Mouse (Mus musculus) embryonic facial prominence, embryonic 11.5 days (tissue): Measurements from ENCODE around the gene Tnpo3. TPM values are rescaled to one million over a fixed set of nuclear protein-coding genes. Genes with fewer than 3 reads are reported as not detected.
"Not testable (repeated sequence)": the region's sequence is repeated elsewhere in the genome, so short reads cannot be mapped to it uniquely, and the experiment has no call there.

Experiments
- ATAC-seq: fragments of 200-750 bp; cut with Nextera tagmentation; replicated peaks from 2 replicates; pipeline ENCODE4 v1.8.0; 2017; ENCODE audit warnings: low read depth; ENCODE audit not compliant: insufficient number of reproducible peaks, low FRiP score, low TSS enrichment
- DNase-seq: peaks from one replicate; pipeline ENCODE4 v3.0.0-alpha.2; 2015; ENCODE audit warnings: low spot score
- H3K27ac ChIP-seq: fragments of 300-500 bp; sonication (generic); replicated peaks from 2 replicates; pipeline ENCODE4 v1.5.1; 2014; ENCODE audit warnings: mild to moderate bottlenecking, low read depth, low read length, control low read depth
- H3K27me3 ChIP-seq: fragments of 300-500 bp; sonication (generic); 2 replicates; pipeline ENCODE4 v1.6.1; 2014; ENCODE audit warnings: mild to moderate bottlenecking, low read length, moderate library complexity, mixed read lengths; ENCODE audit not compliant: control insufficient read depth, insufficient read depth
- H3K36me3 ChIP-seq: fragments of 300-500 bp; sonication (generic); replicated peaks from 2 replicates; pipeline ENCODE4 v1.6.1; 2014; ENCODE audit warnings: low read depth, mild to moderate bottlenecking, low read length, moderate library complexity, mixed read lengths; ENCODE audit not compliant: control insufficient read depth, insufficient read depth
- H3K4me1 ChIP-seq: fragments of 300-500 bp; sonication (generic); 2 replicates; pipeline ENCODE4 v1.6.1; 2014; ENCODE audit warnings: low read length, mixed read lengths; ENCODE audit not compliant: control insufficient read depth, insufficient read depth
- H3K4me2 ChIP-seq: fragments of 300-500 bp; sonication (generic); 2 replicates; pipeline ENCODE4 v1.6.1; 2014; ENCODE audit warnings: low read depth, mild to moderate bottlenecking, control low read depth, low read length, moderate library complexity
- H3K4me3 ChIP-seq: fragments of 300-500 bp; sonication (generic); 2 replicates; pipeline ENCODE4 v1.5.1; 2014; ENCODE audit warnings: low read depth, low read length, control low read depth
- H3K9ac ChIP-seq: fragments of 300-500 bp; sonication (generic); replicated peaks from 2 replicates; pipeline ENCODE4 v1.6.1; 2014; ENCODE audit warnings: mild to moderate bottlenecking, control low read depth, low read length
- H3K9me3 ChIP-seq: fragments of 300-500 bp; sonication (generic); replicated peaks from 2 replicates; pipeline ENCODE4 v1.6.1; 2016; ENCODE audit warnings: mild to moderate bottlenecking, low read length, inconsistent platforms, mixed read lengths; ENCODE audit not compliant: control insufficient read depth
- WGBS: fragments of 180-500 bp; shearing (Covaris S2); extraction: QIAGEN DNeasy Blood & Tissue Kit; methylation state at CpG from one replicate; pipeline ENCODE4 v1.1.7; 2014; 5-methylcytosine and 5-hydroxymethylcytosine counted together
- polyA plus RNA-seq: library from polyadenylated mRNA; unstranded; fragments of >200 nt; fragmentation: Nextera tagmentation; extraction: Ambion mirVana; gene quantifications from 2 replicates; pipeline ENCODE4 v1.2.1, GENCODE M21; 2014

Tnpo3 gene
- polyA plus RNA-seq, 1 experiment from 2014 or later = 117 TPM

- WGBS = 97% methylated on average over 3 of the region's 3 CpGs
- DNase-seq (no peak), ATAC-seq (no peak)
- no peak overlapping the region for H3K27ac ChIP-seq
- H3K36me3 ChIP-seq = peaks cover 5% of the 10 kb centered on the region
- no peaks in the 10 kb centered on the region for H3K4me1 ChIP-seq
- H3K9ac ChIP-seq = no peak overlapping the region
- no peak overlapping the region for H3K4me3 ChIP-seq
- H3K9me3 ChIP-seq = no peaks in the 10 kb centered on the region
- no peaks in the 10 kb centered on the region for H3K27me3 ChIP-seq
- no peak overlapping the region for H3K4me2 ChIP-seq
Observed at GRCm38 (mm10) chr6:29581202-29581601, 28.5 kb downstream of the Tnpo3 start.

- Histone ChIP-seq H3K27me3 (no peaks in the 10 kb centered on the region), H3K9ac (no peak overlapping the region), H3K27ac (no peak overlapping the region), H3K4me1 (no peaks in the 10 kb centered on the region), H3K4me3 (no peak overlapping the region), H3K36me3 (peaks cover 5% of the 10 kb centered on the region), H3K4me2 (no peak overlapping the region), H3K9me3 (no peaks in the 10 kb centered on the region)
- DNase-seq = no peak
- 94% methylated on average over 1 of the region's 1 CpGs for WGBS
- no peak for ATAC-seq
Observed at GRCm38 (mm10) chr6:29580770-29581169, 28.9 kb downstream of the Tnpo3 start.

DNA sequence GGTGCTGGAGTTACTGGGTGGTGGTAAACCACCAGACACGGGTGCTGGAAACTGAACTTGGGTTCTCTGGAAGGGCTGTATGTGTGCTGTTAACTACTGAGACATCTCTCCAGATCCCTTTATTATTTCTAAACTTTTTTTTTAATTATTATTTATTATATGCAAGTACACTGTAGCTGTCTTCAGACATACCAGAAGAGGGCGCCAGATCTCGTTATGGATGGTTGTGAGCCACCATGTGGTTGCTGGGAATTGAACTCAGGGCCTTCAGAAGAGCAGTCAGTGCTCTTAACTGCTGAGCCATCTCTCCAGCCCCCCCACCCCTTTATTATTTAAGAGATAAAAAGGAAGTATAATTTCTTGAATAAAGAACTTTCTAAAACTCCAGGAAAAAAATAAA is 33.3 kb downstream of the Tnpo3 start:
- H3K9me3 ChIP-seq, H3K9ac ChIP-seq, H3K36me3 ChIP-seq, ATAC-seq, DNase-seq, H3K4me3 ChIP-seq, H3K4me2 ChIP-seq, H3K4me1 ChIP-seq, H3K27me3 ChIP-seq, H3K27ac ChIP-seq: not testable (repeated sequence)
- WGBS = 82% methylated on average over 3 of the region's 3 CpGs

DNA sequence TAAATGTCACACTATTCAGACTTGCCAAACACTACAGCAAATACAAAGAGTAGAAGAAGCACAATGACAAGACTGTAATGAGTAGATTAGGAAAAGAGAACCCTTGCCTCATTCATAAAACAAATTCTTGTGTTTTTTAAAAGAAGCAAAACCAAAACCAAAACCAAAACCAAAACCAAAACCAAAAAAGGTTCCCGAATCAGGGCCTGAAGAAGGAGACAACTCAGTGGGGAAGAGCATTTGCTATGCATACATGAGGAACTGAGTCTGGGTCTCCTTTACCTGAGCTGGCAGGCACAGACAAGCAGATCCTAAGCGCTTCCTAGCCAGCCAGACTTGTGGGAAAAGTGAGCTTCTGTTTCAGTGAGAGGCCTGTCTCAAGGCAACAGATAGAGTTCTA is 52.6 kb downstream of the Tnpo3 start:
- 94% methylated on average over 2 of the region's 2 CpGs for WGBS
- H3K27me3 ChIP-seq = no peaks in the 10 kb centered on the region
- no peak overlapping the region for H3K4me3 ChIP-seq
- no peak overlapping the region for H3K9ac ChIP-seq
- no peaks in the 10 kb centered on the region for H3K9me3 ChIP-seq
- H3K36me3 ChIP-seq = peaks cover 11% of the 10 kb centered on the region
- ATAC-seq = no peak
- H3K4me1 ChIP-seq = no peaks in the 10 kb centered on the region
- no peak overlapping the region for H3K27ac ChIP-seq
- no peak overlapping the region for H3K4me2 ChIP-seq
- DNase-seq = no peak

DNA sequence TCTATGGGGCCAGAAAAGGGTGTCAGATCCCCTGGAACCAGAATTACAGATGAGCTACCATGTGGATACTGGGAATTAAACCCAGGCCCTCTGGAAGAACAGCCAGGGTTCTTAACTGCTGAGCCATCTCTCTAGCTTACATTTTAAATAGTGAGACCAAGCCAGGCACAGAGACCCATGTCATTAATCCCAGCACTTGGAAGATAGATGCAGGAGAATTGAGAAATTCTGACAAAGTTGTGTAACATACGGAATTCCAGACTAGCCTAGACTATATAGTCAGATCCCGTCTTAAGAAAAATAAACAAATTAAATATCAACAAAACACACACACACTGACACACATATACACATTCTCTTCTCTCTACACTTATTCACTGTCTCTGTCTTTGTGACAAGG is 57.2 kb downstream of the Tnpo3 start:
- ATAC-seq = no peak
- Histone ChIP-seq H3K36me3 (peaks cover 3% of the 10 kb centered on the region; the same call in 1 of the 2 replicates), H3K4me2 (no peak overlapping the region), H3K4me1 (no peaks in the 10 kb centered on the region), H3K9ac (no peak overlapping the region), H3K9me3 (no peaks in the 10 kb centered on the region), H3K27ac (no peak overlapping the region), H3K4me3 (no peak overlapping the region), H3K27me3 (no peaks in the 10 kb centered on the region)
- WGBS = 88% methylated on average over 2 of the region's 2 CpGs
- DNase-seq = no peak

GRCm38 (mm10) chr6:29548086-29548485 is 61.6 kb downstream of the Tnpo3 start:
- H3K4me3 ChIP-seq = no peak overlapping the region
- H3K4me1 ChIP-seq = no peaks in the 10 kb centered on the region
- no peak overlapping the region for H3K4me2 ChIP-seq
- H3K9ac ChIP-seq = no peak overlapping the region
- H3K27me3 ChIP-seq = no peaks in the 10 kb centered on the region
- WGBS = 86% methylated on average over 1 of the region's 1 CpGs
- DNase-seq = no peak
- H3K36me3 ChIP-seq = peaks cover 3% of the 10 kb centered on the region
- no peaks in the 10 kb centered on the region for H3K9me3 ChIP-seq
- ATAC-seq = no peak
- no peak overlapping the region for H3K27ac ChIP-seq

- Histone ChIP-seq H3K36me3 (peaks cover 3% of the 10 kb centered on the region), H3K4me2 (no peak overlapping the region), H3K27me3 (no peaks in the 10 kb centered on the region), H3K27ac (no peak overlapping the region), H3K4me1 (no peaks in the 10 kb centered on the region), H3K4me3 (no peak overlapping the region), H3K9me3 (no peaks in the 10 kb centered on the region), H3K9ac (no peak overlapping the region)
- DNase-seq = no peak
- ATAC-seq = no peak
Observed at GRCm38 (mm10) chr6:29547582-29547981, 62.1 kb downstream of the Tnpo3 start.

DNA sequence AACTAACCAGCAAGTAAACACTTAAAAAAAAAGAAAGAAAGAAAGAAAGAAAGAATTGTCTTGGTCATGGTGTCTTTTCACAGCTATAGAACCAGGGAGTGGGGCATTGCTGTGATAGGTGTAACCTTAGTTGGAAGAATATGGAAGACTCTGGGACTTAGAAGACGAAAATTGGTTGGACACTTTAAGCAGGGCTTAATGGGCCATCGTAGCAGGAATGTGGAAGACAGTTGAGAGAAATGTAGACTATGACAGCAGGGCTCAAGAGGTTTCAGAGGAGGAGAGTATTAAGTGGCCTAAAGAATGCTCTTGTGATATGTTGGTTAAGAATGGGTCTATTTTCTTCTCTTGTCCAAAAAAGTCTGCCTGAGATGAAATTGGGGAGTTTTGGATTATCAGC is 64.1 kb downstream of the Tnpo3 start:
- no peaks in the 10 kb centered on the region for H3K4me1 ChIP-seq
- DNase-seq = no peak
- no peaks in the 10 kb centered on the region for H3K9me3 ChIP-seq
- no peak overlapping the region for H3K27ac ChIP-seq
- WGBS = 92% methylated on average over 2 of the region's 2 CpGs
- H3K4me3 ChIP-seq = no peak overlapping the region
- H3K9ac ChIP-seq = no peak overlapping the region
- H3K36me3 ChIP-seq = no peaks in the 10 kb centered on the region; the same call in none of the 2 replicates
- H3K4me2 ChIP-seq = no peak overlapping the region
- no peaks in the 10 kb centered on the region for H3K27me3 ChIP-seq
- no peak for ATAC-seq
